Mouse (Mus musculus) olfactory bulb, adult 2 months (tissue): Measurements from ENCODE around the gene Stab1.

Source experiments
- CTCF ChIP-seq: fragments of 200-500 bp; IDR thresholded peaks from 2 replicates; pipeline ENCODE4 v1.5.1; 2012; ENCODE audit warnings: low read depth, mild to moderate bottlenecking, low read length, moderate library complexity; ENCODE audit not compliant: insufficient read depth
- POLR2A ChIP-seq: fragments of 200-500 bp; IDR thresholded peaks from 2 replicates; pipeline ENCODE4 v1.6.1; 2012; ENCODE audit warnings: mild to moderate bottlenecking, low read depth, low read length, moderate library complexity; ENCODE audit not compliant: insufficient read depth

DNA sequence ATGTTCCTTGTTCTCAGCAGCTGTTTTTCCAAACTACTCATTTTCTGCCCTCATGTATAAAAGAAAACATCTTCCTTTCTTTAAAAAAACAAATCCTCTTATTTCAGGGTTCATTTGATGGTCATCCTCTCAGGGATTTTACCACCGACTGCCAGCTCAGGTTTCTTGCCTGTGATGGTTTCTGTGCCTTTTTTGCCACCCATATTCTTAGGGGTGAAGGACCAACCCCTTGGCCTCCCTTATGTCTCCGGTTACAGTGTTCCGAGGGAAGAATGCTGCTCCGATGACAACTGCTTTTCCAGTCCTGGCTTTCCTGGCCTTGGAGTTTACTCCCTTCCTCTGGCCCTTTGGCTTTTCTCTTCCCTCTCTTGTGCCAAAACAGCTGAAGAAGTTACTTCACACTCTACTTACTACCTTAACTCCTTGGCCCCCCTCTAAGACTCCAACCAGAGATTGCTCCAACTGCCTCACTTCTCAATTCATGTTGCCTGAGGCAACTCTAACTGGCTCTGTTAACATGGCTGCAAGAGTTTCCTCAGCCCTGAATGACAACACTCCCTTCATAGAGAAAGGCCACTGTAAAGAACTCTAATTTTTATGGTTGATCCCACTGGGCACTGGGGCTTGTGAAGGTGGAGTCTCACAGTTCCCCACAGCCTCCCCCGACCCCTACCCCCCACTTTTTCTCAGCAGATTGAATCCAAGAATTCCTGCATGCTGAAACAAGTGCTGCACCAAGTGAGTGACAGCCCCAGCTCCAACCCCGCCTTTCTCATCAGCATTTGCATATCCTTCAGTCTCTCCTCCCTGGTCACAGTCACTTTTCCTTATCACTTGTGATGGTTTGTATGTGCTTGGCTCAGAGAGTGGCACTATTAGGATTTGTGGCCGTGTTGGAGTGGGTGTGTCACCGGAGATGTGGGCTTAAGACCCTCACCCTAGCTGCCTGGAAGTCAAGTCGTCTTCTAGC is 43.0 kb downstream of the Stab1 start:
- TF ChIP-seq CTCF (no peak), POLR2A (no peak)
